Mouse (Mus musculus): ENCODE results near the gene Mindy3. TPM values are rescaled to one million over a fixed set of nuclear protein-coding genes. Genes with fewer than 3 reads are reported as not detected.

The Mindy3 gene
- polyA plus RNA-seq, 1 experiment from 2014 or later = 27.9 TPM

DNA sequence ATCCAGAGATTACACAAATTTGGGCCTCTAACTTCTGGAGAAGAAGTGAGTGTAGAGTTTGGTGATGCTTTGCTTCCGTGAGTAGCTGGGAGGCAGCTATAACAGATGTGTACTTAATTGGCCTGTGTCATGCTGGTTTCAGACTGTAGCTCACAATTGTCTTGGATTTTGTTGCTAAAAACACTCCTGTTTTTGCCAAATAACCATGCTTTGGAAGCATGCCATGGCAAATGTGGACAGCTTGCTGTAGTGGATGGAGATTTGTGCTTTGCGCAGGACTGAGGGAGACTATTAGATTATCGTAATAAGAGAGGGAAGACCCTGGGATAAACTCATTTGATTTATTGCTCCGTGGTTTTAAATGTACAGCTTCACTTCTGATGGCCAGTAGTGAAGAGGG, 101.2 kb downstream of the Mindy3 start:
- WGBS = 90% methylated on average over 4 of the region's 4 CpGs
- no peaks in the 10 kb centered on the region for H3K36me3 ChIP-seq (replicated peaks)
- H3K4me3 ChIP-seq = no peak overlapping the region
- H3K9me3 ChIP-seq = no peaks in the 10 kb centered on the region
- no peak for DNase-seq (ENCODE audit: low spot score)
- H3K4me1 ChIP-seq = peaks cover 8% of the 10 kb centered on the region; the same call in 1 of the 2 replicates
- H3K27ac ChIP-seq (replicated peaks) = no peak overlapping the region
- H3K27me3 ChIP-seq (replicated peaks; ENCODE audit: low read depth, poor library complexity, severe bottlenecking) = no peaks in the 10 kb centered on the region

DNA sequence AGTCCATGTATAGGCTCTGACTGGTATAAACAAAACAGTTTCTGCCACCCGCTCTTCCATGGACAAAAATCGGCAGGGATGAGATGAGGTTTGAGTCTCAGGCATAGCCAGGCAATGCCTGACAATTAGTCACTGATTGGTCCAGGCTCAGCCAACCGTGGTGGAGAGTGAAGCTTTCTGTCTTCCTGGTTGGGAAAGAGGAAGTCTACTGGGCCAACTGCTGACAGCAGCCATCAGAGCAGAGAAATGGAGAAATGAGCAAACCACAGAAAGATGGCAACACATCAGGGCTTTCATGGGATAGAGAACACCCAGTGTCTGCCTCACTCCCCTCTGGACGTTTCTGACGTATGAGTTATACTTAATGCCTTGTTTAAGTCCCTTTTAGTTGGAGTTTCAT, 101.9 kb downstream of the Mindy3 start:
- no peaks in the 10 kb centered on the region for H3K27me3 ChIP-seq (replicated peaks; ENCODE audit: low read depth, poor library complexity, severe bottlenecking)
- DNase-seq (ENCODE audit: low spot score) = no peak
- H3K36me3 ChIP-seq (replicated peaks) = no peaks in the 10 kb centered on the region
- peaks cover 8% of the 10 kb centered on the region; the same call in 1 of the 2 replicates for H3K4me1 ChIP-seq
- no peaks in the 10 kb centered on the region for H3K9me3 ChIP-seq
- no peak overlapping the region for H3K4me3 ChIP-seq
- H3K27ac ChIP-seq (replicated peaks) = no peak overlapping the region
- WGBS = 81% methylated on average over 5 of the region's 5 CpGs

DNA sequence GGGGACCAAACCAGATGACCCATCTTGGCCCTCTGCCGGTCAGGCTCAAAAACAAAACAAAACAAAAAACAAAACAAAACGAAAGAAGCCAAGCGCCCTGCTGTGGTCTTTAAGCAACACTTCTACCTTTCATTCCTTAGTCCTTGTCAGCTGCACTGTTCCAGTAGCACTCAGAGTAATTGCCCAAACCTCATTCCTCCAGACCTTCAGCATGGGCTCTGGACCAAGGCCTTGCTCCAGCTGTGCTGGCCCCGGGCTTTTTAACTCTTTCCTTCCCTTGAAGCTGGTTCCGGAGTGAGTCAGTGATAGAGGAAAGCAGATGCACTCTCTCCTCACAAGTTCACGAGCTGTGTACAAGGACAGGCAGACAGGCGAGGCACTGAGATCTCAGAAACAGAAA, 102.9 kb downstream of the Mindy3 start:
- H3K4me3 ChIP-seq = no peak overlapping the region
- H3K36me3 ChIP-seq (replicated peaks) = no peaks in the 10 kb centered on the region
- no peak for DNase-seq (ENCODE audit: low spot score)
- no peak overlapping the region for H3K27ac ChIP-seq (replicated peaks)
- WGBS = 26% methylated on average over 7 of the region's 7 CpGs
- no peaks in the 10 kb centered on the region for H3K27me3 ChIP-seq (replicated peaks; ENCODE audit: low read depth, poor library complexity, severe bottlenecking)
- H3K4me1 ChIP-seq = peaks cover 8% of the 10 kb centered on the region; the same call in 1 of the 2 replicates
- no peaks in the 10 kb centered on the region for H3K9me3 ChIP-seq

DNA sequence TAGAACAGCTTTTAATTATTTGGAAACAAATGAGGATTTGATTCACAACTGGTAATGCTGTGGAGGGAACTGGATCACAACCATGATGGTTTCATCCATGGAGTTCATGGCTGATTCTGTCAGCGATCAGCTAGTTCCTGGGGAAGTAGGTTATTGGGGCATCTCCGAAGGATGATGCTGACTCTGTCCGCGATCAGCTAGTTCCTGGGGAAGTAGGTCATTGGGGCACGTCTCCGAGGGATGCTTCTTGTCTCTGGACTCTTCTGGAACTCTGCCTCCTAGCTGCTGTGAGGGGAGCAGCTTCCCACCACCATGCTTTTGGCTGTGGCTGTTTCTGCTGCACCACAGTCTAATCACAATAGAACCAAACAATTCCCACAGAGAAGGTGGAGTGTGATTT, 105.2 kb downstream of the Mindy3 start:
- peaks cover 8% of the 10 kb centered on the region; the same call in 1 of the 2 replicates for H3K4me1 ChIP-seq
- no peak for DNase-seq (ENCODE audit: low spot score)
- H3K9me3 ChIP-seq = no peaks in the 10 kb centered on the region
- H3K36me3 ChIP-seq (replicated peaks) = no peaks in the 10 kb centered on the region
- no peak overlapping the region for H3K4me3 ChIP-seq
- no peak overlapping the region for H3K27ac ChIP-seq (replicated peaks)
- WGBS = 75% methylated on average over 6 of the region's 6 CpGs
- H3K27me3 ChIP-seq (replicated peaks; ENCODE audit: low read depth, poor library complexity, severe bottlenecking) = no peaks in the 10 kb centered on the region

DNA sequence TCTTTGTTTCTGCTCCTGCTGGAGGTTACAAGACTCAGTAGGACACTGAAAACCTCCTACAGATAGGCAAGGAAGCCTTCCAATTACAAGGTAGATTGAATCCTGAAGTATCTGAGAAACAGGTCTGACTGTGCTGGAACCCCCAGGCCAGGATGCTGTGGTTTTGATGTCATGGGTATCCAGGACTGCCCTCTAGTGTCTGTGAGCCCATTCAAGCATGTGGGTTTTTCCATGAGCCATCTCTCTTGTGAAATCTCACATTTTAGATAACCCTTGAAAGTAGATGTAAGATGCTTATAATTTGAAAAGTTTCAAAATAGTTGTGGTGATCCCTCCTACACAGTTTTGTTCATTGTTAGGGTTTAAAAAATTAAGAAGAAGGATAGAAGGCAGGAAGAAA, 110.8 kb downstream of the Mindy3 start:
- Histone ChIP-seq H3K9me3 (no peaks in the 10 kb centered on the region), H3K27me3 (replicated peaks; ENCODE audit: low read depth, poor library complexity, severe bottlenecking) (no peaks in the 10 kb centered on the region), H3K27ac (replicated peaks) (no peak overlapping the region), H3K4me3 (no peak overlapping the region), H3K4me1 (no peaks in the 10 kb centered on the region), H3K36me3 (replicated peaks) (no peaks in the 10 kb centered on the region)
- DNase-seq (ENCODE audit: low spot score) = no peak

DNA sequence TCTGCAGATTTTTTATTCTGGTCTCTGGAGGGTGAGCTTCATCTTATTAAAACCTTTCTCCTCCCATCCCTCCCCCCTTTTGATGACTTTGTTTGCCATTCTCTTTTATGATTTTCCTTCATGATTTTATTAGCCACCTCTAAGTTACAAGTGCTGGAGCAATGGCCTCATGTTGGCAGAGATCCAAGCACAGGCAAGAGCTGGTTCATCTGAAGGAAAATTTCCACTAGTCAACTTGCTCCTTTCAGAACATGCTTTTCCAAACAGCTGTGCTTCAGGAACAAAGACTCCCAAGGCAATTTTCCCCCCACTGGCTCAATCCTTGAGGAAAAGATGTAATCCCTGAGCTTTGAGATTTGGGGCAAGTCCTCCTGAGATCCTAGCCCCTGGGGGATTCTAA, 112.0 kb downstream of the Mindy3 start:
- no peaks in the 10 kb centered on the region for H3K4me1 ChIP-seq
- no peak overlapping the region for H3K4me3 ChIP-seq
- H3K27ac ChIP-seq (replicated peaks) = no peak overlapping the region
- DNase-seq (ENCODE audit: low spot score) = no peak
- 0 out of 2 replicates have a peak, but pooled peaks cover 5% of the 10 kb centered on the region for H3K27me3 ChIP-seq (replicated peaks; ENCODE audit: low read depth, poor library complexity, severe bottlenecking)
- H3K36me3 ChIP-seq (replicated peaks) = no peaks in the 10 kb centered on the region
- no peaks in the 10 kb centered on the region for H3K9me3 ChIP-seq

DNA sequence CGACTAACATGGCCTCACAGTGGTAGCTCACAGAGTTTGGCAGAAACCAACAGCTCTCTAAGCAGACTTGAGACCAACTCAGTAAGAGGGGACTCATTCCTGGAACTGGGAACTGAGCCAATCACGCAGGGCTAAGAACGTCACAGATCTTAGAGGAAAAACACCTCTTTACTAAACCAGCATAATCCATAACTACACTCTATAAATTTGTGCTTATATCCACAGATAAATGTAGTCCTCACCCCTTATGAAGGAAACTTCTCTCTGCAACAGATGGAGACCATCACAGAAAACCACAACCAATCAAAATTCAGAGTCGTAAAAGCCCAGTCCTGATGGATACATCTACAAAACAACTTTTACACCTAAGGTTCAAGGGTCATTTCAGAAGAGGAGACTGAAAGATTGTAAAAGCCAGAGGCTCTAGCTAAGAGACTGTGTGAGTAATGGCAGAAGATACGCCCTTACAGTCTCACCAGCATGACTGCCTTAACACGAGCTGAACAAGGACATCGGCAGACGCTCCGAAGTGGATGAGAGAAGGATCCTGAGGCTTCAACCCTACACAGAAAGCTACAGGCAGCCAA, 114.1 kb downstream of the Mindy3 start:
- DNase-seq (ENCODE audit: low spot score) = no peak
- WGBS = 89% methylated on average over 9 of the region's 9 CpGs
- Histone ChIP-seq H3K36me3 (replicated peaks) (no peaks in the 10 kb centered on the region), H3K27me3 (replicated peaks; ENCODE audit: low read depth, poor library complexity, severe bottlenecking) (peaks cover 17% of the 10 kb centered on the region), H3K27ac (replicated peaks) (no peak overlapping the region), H3K4me1 (peaks cover 9% of the 10 kb centered on the region), H3K4me3 (no peak overlapping the region), H3K9me3 (no peaks in the 10 kb centered on the region)

DNA sequence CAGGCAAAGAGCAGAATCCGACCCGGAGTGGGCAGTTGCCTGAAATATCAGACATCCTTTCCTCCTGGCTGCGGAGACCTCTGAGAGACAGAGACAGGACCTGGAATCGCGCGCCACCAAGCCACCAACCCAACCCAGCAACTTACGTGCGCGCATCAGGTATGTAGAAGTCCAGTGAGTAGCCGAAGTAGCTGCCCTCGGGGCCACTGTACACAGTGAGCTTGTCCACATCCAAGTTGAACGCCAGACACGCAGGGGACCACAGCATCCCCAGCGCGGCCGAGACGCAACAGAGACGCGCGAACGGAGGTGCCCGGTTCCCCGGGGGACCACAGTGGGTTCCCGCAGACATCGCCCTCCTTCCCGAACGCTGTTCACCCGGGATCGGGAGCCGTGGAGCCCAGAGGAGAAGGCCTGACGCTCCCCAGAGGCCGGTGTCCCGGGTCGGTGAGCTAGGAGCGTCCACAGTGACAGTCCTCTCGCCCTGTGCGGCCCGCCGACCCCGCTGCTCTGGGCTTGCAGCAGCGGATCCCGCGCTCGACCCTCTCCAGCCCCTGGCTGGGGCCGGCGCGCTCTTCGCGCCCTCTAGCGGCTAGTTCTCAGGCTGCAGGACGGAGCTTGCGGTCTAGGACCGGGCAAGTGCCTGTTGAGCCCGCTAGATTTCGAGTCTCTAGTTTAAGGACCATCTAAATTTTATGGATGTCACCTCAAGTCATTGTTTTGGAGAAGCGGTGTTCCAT, 117.7 kb downstream of the Mindy3 start, which contains the start of gene Itga8:
Gene Itga8 (minus strand): TSS at position 492 of the 740 bp plus-strand sequence.
- peaks cover 19% of the 10 kb centered on the region for H3K27me3 ChIP-seq (replicated peaks; ENCODE audit: low read depth, poor library complexity, severe bottlenecking)
- WGBS = under 1% methylated on average over 56 of the region's 56 CpGs
- peak; percentile 94 for DNase-seq (ENCODE audit: low spot score)
- peaks cover 9% of the 10 kb centered on the region for H3K4me1 ChIP-seq
- peak within 1 kb of the TSS; percentile 86 for H3K4me3 ChIP-seq
- H3K36me3 ChIP-seq (replicated peaks) = no peaks in the 10 kb centered on the region
- no peaks in the 10 kb centered on the region for H3K9me3 ChIP-seq
- peak within 1 kb of the TSS; percentile 91 for H3K27ac ChIP-seq (replicated peaks)

DNA sequence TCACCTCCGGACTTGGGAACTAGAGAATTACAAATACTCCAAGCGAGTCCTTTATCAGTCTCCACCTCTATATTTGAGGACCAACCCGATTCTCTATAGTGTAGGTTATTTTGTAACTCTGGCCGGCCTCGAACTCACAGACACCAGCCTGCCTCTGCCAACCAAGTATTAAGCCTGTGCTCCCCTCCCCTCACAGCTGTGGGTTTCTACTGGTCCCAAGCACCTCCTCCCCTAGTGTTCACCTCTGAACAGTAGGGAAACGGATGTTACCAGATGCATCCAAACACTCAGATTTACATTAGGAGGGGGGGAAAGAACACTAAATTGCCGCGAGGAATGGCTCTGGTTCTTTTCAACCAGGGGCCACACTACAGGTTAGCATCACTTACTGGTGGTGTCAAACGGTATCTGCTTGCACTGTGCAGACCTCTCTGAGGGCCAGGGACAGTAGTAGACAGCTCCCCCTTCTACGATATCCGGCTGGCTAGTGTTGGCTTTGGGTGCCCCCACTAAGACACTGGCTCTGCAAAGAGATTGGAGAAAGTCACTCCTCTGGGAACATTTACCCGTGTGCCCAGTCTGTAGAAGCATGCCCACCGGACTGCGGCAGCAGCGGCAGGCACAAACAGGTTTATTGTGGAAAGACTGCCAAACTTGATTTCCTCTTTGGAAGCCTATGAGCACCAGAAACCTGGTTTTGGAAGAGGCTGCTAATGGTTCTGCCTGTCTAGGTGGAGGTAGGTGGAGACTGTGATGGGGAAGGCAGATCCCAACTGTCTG, 118.6 kb downstream of the Mindy3 start:
- Histone ChIP-seq H3K36me3 (replicated peaks) (no peaks in the 10 kb centered on the region), H3K27me3 (replicated peaks; ENCODE audit: low read depth, poor library complexity, severe bottlenecking) (peaks cover 19% of the 10 kb centered on the region), H3K27ac (replicated peaks) (peak overlapping the region; percentile 91), H3K4me1 (peaks cover 13% of the 10 kb centered on the region), H3K9me3 (no peaks in the 10 kb centered on the region), H3K4me3 (peak overlapping the region; percentile 86)
- 61% methylated on average over 15 of the region's 15 CpGs for WGBS
- DNase-seq (ENCODE audit: low spot score) = peak; percentile 56

DNA sequence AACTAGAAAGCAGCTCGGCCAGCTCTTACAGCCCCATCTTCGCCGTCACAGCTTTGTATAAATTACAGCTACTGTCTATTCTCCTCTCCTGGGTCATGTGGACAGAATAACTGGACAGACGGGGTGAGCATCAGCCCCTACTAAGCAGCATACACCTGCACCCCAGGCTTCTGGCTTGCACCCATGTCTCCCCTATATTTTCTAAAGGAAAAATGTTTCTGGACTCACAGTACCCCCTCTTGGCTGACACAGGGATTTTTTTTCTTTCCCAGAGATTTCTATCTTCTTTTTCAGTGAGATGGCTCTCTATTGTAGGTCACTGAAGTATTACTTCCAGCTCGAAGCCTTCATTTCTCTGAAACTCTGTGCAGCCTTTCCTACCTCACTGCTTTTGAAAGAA, 122.0 kb downstream of the Mindy3 start:
- H3K27me3 ChIP-seq (replicated peaks; ENCODE audit: low read depth, poor library complexity, severe bottlenecking) = peaks cover 14% of the 10 kb centered on the region
- H3K4me3 ChIP-seq = no peak overlapping the region
- WGBS = 85% methylated on average over 5 of the region's 5 CpGs
- DNase-seq (ENCODE audit: low spot score) = no peak
- H3K9me3 ChIP-seq = no peaks in the 10 kb centered on the region
- H3K36me3 ChIP-seq (replicated peaks) = no peaks in the 10 kb centered on the region
- H3K4me1 ChIP-seq = peaks cover 26% of the 10 kb centered on the region
- no peak overlapping the region for H3K27ac ChIP-seq (replicated peaks)
